ENCODE assay signal across 17 mouse cellular contexts in genomic region chr10:115571317-115571716, GRCm38 (mm10). TPM values are rescaled to one million over a fixed set of nuclear protein-coding genes. Genes with fewer than 3 reads are reported as not detected.
A peak's percentile ranks its signal among the peaks of the same experiment; 100 is the strongest.
DNase-seq lines count a peak whose midpoint lies in the region; ATAC-seq lines count a peak whose summit lies in the region.
"Had no signal": no experiment of that assay in that cellular context is flagged by ENCODE, and none has a peak within 500 bp of the region (broad histone marks: within the 10 kb centered on the region; RNA-seq: fewer than 3 reads in every experiment).

No protein-coding gene starts in this region.

- under 1% methylated on average over 6 of the region's 6 CpGs for WGBS in forebrain, embryonic 15.5 days
- WGBS in midbrain, embryonic 10.5 days, result 16% methylated on average over 6 of the region's 6 CpGs
- 9% methylated on average over 6 of the region's 6 CpGs for WGBS in neural tube, embryonic 14.5 days

- H3K27ac ChIP-seq in forebrain, embryonic 15.5 days (replicated peaks), result no peak overlapping the region
- peak overlapping the region; percentile 79 for H3K27ac ChIP-seq in midbrain, embryonic 10.5 days (replicated peaks)
- no peak overlapping the region for H3K27ac ChIP-seq in neural tube, embryonic 14.5 days (ENCODE audit: low read depth, low read length)

- peaks cover 15% of the 10 kb centered on the region; the same call in 1 of the 2 replicates for H3K4me1 ChIP-seq in forebrain, embryonic 15.5 days
- peaks cover 33% of the 10 kb centered on the region for H3K4me1 ChIP-seq in midbrain, embryonic 10.5 days
- no peaks in the 10 kb centered on the region for H3K4me1 ChIP-seq in neural tube, embryonic 14.5 days (ENCODE audit: control insufficient read depth, insufficient read depth, low read length)

- H3K36me3 ChIP-seq in forebrain, embryonic 15.5 days, result no peaks in the 10 kb centered on the region
- no peaks in the 10 kb centered on the region for H3K36me3 ChIP-seq in midbrain, embryonic 10.5 days
- no peaks in the 10 kb centered on the region for H3K36me3 ChIP-seq in neural tube, embryonic 14.5 days (ENCODE audit: control insufficient read depth, insufficient read depth, low read length)

- peak; percentile 76 for DNase-seq in embryo, embryonic 11 days
- peak; percentile 60 for DNase-seq in midbrain, embryonic 10.5 days (ENCODE audit: low spot score)
- no peak for DNase-seq in lung, postnatal 10 days
- no peak for DNase-seq in natural killer cell, adult 2 months (ENCODE audit: low spot score in 2 of 2)
- DNase-seq in kidney, postnatal 25 days, result no peak
- DNase-seq: adrenal gland, postnatal 10 days; heart, adult 18-20 months; heart, postnatal 36 days; kidney, postnatal 10 days; liver; thymus, postnatal 4 days had no signal

- no peak overlapping the region for H3K9ac ChIP-seq in forebrain, embryonic 15.5 days (replicated peaks)
- no peak overlapping the region for H3K9ac ChIP-seq in neural tube, embryonic 14.5 days (replicated peaks; ENCODE audit: low read depth, low read length)

- H3K27me3 ChIP-seq in forebrain, embryonic 15.5 days, result peaks cover 36% of the 10 kb centered on the region
- peaks cover 38% of the 10 kb centered on the region for H3K27me3 ChIP-seq in midbrain, embryonic 10.5 days (ENCODE audit: low read depth, poor library complexity, severe bottlenecking)
- H3K27me3 ChIP-seq in neural tube, embryonic 14.5 days (ENCODE audit: control insufficient read depth, insufficient read depth, low read length), result no peaks in the 10 kb centered on the region
- H3K27me3 ChIP-seq: CH12.LX had no signal

- peak; percentile 63; the same call in 1 of the 2 replicates for ATAC-seq in forebrain, embryonic 15.5 days (replicated peaks)
- peak; percentile 76 for ATAC-seq in neural tube, embryonic 14.5 days (ENCODE audit: low read depth)

- H3K4me3 ChIP-seq in forebrain, embryonic 15.5 days, result no peak overlapping the region
- no peak overlapping the region for H3K4me3 ChIP-seq in midbrain, embryonic 10.5 days
- no peak overlapping the region for H3K4me3 ChIP-seq in neural tube, embryonic 14.5 days (ENCODE audit: low read depth, low read length)
- H3K4me3 ChIP-seq: myocyte had no signal

- no peaks in the 10 kb centered on the region for H3K9me3 ChIP-seq in forebrain, embryonic 15.5 days
- H3K9me3 ChIP-seq in midbrain, embryonic 10.5 days (replicated peaks), result peaks cover 4% of the 10 kb centered on the region; the same call in 1 of the 2 replicates
- H3K9me3 ChIP-seq in neural tube, embryonic 14.5 days (ENCODE audit: control insufficient read depth, low read length), result no peaks in the 10 kb centered on the region

- no peak overlapping the region for H3K4me2 ChIP-seq in forebrain, embryonic 15.5 days (replicated peaks)
- H3K4me2 ChIP-seq in neural tube, embryonic 14.5 days (ENCODE audit: low read depth, low read length), result no peak overlapping the region

RNA-seq across cellular contexts. Expression of gene A930009A15Rik, which starts 1.5 kb away (rescaled TPM):
- not detected in 2 replicates for polyA plus RNA-seq in forebrain, embryonic 15.5 days (2015; fragmentation: Nextera tagmentation; extraction: Ambion mirVana)
- polyA plus RNA-seq in midbrain, embryonic 10.5 days (2016; fragmentation: Nextera tagmentation; extraction: Ambion mirVana), result 0.31 and 1.1 TPM in 2 replicates
- 0.35 and 0.36 TPM in 2 replicates for polyA plus RNA-seq in neural tube, embryonic 14.5 days (2014; fragmentation: Nextera tagmentation; extraction: Ambion mirVana)
- polyA plus RNA-seq: lung, embryonic 16.5 days; myocyte; stomach, embryonic 14.5 days had no signal

RNA-seq across cellular contexts. Expression of gene Lgr5, which starts 16.3 kb away (rescaled TPM):
- 0.39 and 0.41 TPM in 2 replicates for polyA plus RNA-seq in forebrain, embryonic 15.5 days (2015; fragmentation: Nextera tagmentation; extraction: Ambion mirVana)
- 7.2 and 9.1 TPM in 2 replicates for polyA plus RNA-seq in midbrain, embryonic 10.5 days (2016; fragmentation: Nextera tagmentation; extraction: Ambion mirVana)
- polyA plus RNA-seq in neural tube, embryonic 14.5 days (2014; fragmentation: Nextera tagmentation; extraction: Ambion mirVana), result 3.0 and 5.3 TPM in 2 replicates

Comparison
In these comparisons a context has a peak if more than half of its experiments do, and no peak if none do; other contexts are left out.
1. DNase-seq: peak in embryo, embryonic 11 days (single experiment) and midbrain, embryonic 10.5 days (single experiment); none in lung, postnatal 10 days (single experiment), natural killer cell, adult 2 months (0 of 2) and kidney, postnatal 25 days (0 of 2).